Mouse (Mus musculus) limb, embryonic 10.5 days (tissue): ENCODE data around the gene Batf2. TPM values are rescaled to one million over a fixed set of nuclear protein-coding genes. Genes with fewer than 3 reads are reported as not detected.
"Not testable (repeated sequence)": the region's sequence is repeated elsewhere in the genome, so short reads cannot be mapped to it uniquely, and the experiment has no call there.

Source experiments
- DNase-seq: peaks from one replicate; pipeline ENCODE4 v3.0.0-alpha.2; 2017; ENCODE audit warnings: low spot score
- H3K27ac ChIP-seq: fragments of 300-500 bp; sonication (generic); 2 replicates; pipeline ENCODE4 v1.5.1; 2016; ENCODE audit warnings: mild to moderate bottlenecking
- H3K27me3 ChIP-seq: fragments of 300-500 bp; sonication (generic); 2 replicates; pipeline ENCODE4 v1.6.1; 2016; ENCODE audit warnings: low read depth, mild to moderate bottlenecking; ENCODE audit not compliant: poor library complexity, severe bottlenecking
- H3K36me3 ChIP-seq: fragments of 300-500 bp; sonication (generic); 2 replicates; pipeline ENCODE4 v1.6.1; 2016; ENCODE audit warnings: mild to moderate bottlenecking, moderate library complexity
- H3K4me1 ChIP-seq: fragments of 300-500 bp; sonication (generic); 2 replicates; pipeline ENCODE4 v1.6.1; 2016
- H3K4me3 ChIP-seq: fragments of 300-500 bp; sonication (generic); 2 replicates; pipeline ENCODE4 v1.5.1; 2016; ENCODE audit warnings: mild to moderate bottlenecking, moderate library complexity
- H3K9me3 ChIP-seq: fragments of 300-500 bp; sonication (generic); replicated peaks from 2 replicates; pipeline ENCODE4 v1.6.1; 2016; ENCODE audit warnings: mild to moderate bottlenecking
- WGBS: fragments of 180-500 bp; shearing (Covaris S2); methylation state at CpG from one replicate; pipeline ENCODE4 v1.1.7; 2016; 5-methylcytosine and 5-hydroxymethylcytosine counted together
- polyA plus RNA-seq: library from polyadenylated mRNA; unstranded; fragments of >200 nt; fragmentation: Nextera tagmentation; extraction: Ambion mirVana; gene quantifications from 2 replicates; pipeline ENCODE4 v1.2.1, GENCODE M21; 2016

Batf2 gene
- polyA plus RNA-seq, 1 experiment from 2014 or later, result not detected

DNA sequence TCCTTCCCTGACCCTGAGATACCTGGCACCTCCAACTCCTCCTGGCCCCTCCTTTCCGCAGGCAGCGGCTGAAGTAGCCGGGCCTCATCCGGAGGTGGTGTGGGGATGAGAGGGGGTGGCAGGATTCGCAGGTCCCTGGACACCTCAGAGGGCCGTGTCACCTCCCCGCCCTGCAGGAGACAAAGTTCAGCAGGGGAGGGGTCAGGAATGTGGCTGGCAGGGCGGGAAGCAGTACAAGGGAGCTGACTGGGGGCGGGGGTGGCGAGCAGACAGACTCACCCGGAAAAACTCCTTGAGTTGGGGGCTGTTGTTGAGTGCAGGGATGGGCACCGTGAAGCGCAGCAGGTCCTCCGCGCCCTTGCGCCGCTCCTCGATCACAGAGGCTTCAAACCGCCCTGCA lies 19.0 kb upstream of the Batf2 start:
- Histone ChIP-seq H3K4me1 (peaks cover 37% of the 10 kb centered on the region), H3K27me3 (no peaks in the 10 kb centered on the region), H3K9me3 (no peaks in the 10 kb centered on the region), H3K27ac (peak overlapping the region; percentile 47; the same call in 1 of the 2 replicates), H3K4me3 (peak overlapping the region; percentile 17; the same call in 1 of the 2 replicates), H3K36me3 (peaks cover 10% of the 10 kb centered on the region)
- no peak for DNase-seq
- 16% methylated on average over 19 of the region's 19 CpGs for WGBS

DNA sequence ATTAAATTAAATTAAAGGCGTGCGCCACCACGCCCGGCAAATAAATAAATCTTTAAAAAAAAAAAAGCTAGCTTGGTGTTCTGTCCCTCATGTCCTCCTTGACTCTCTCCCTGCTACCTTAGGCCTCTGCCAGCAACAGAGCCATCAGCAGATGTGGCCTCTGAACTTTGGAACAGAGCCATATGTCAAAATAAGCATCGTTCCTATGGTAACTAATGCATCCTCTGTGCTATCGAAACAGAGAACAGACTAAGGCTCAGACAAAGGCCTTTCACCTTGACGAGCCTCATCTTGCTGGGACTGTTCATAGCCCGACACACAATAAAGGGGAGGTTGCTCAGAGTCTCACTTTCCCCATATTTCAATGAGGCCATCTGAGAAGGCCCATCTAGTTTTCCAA lies 17.5 kb upstream of the Batf2 start:
- 0 out of 2 replicates have a peak, but pooled peaks cover 8% of the 10 kb centered on the region for H3K36me3 ChIP-seq
- WGBS, result 55% methylated on average over 8 of the region's 8 CpGs
- no peak overlapping the region for H3K4me3 ChIP-seq
- DNase-seq, result no peak
- H3K27me3 ChIP-seq, result no peaks in the 10 kb centered on the region
- H3K27ac ChIP-seq, result no peak overlapping the region; the same call in 1 of the 2 replicates
- peaks cover 30% of the 10 kb centered on the region for H3K4me1 ChIP-seq
- no peaks in the 10 kb centered on the region for H3K9me3 ChIP-seq

DNA sequence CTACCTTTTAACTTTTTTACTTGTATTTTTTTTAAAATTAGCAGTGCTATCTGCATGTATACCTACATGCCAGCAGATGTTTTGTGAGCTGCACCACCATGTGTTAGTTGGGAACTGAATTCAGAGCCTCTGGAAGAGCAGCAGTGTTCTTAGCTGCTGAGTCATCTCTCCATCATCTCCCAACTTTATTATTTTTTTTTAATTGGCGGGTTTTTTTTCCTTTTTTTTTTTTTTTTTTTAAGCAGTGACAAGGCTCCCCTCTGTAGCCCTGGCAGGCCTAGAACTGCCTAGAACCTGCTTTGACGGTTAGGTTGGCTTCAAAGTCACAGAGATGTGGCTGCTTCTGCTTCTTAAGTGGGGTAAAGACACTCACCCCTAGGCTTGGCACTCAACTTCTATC lies 15.9 kb upstream of the Batf2 start:
- Histone ChIP-seq H3K27me3 (no peaks in the 10 kb centered on the region), H3K4me3 (no peak overlapping the region), H3K36me3 (0 out of 2 replicates have a peak, but pooled peaks cover 8% of the 10 kb centered on the region), H3K9me3 (no peaks in the 10 kb centered on the region), H3K27ac (no peak overlapping the region), H3K4me1 (peaks cover 20% of the 10 kb centered on the region)
- DNase-seq, result no peak
- 80% methylated on average over 2 of the region's 2 CpGs for WGBS

DNA sequence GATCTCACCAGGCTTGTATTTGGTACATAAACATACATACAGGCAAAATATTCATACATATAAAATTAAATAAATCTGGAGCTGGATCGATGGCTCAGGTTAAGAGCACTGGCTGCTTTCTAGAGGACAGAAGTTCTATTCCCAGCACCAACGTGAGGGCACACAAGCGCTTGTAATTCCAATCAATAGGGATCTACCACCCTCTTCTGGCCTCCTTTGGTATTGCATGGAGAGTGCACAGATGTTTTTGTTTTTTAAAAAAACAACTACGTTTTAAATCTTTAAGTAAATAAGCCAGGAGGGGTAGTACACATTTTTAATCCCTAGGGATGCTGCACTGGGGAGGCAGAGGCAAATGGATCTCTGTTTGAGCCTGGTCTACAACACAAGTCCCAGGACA lies 14.5 kb upstream of the Batf2 start:
- WGBS, result 20% methylated on average over 4 of the region's 4 CpGs
- DNase-seq, result peak; percentile 45
- no peak overlapping the region for H3K4me3 ChIP-seq

DNA sequence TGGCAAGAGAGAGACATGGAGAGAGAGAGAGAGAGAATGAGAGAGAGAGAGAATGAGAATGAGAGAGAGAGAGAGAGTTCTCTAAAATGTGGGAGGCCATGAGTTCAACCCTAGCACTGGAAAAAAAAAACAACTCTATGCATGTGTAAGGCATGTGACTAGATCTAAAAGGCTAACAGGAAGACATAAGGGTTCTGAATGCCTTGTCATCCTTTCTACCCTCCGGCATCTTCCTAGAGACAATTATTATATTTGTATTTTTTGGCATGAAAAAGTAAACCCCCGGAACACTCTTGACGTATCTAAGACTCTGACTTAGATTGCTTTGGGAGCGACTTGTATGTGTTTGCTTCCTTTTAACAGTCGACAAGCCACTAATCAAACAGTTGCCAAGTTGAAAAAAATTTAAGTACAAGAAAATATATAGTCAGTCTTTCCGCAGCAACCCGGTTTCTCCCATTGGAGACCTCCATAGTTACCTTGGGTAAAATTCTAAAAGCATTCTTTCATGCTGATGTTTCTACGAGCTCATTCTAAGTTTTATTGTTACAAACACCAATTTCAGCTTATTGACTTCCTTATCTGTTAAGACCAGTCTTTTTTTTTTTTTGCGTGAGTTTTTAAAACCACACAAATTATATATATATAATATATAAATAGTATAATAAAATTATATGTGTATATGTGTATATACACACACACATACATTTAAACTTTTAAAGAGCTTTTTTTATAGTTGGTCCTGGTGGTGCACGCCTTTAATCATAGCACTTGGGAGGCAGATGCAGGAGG lies 13.8 kb upstream of the Batf2 start:
- Histone ChIP-seq H3K4me1 (peaks cover 11% of the 10 kb centered on the region), H3K9me3 (no peaks in the 10 kb centered on the region), H3K27ac (peak overlapping the region; percentile 90), H3K36me3 (0 out of 2 replicates have a peak, but pooled peaks cover 3% of the 10 kb centered on the region), H3K27me3 (no peaks in the 10 kb centered on the region), H3K4me3 (peak overlapping the region; percentile 66)
- whole genome bisulfite sequencing, result 74% methylated on average over 10 of the region's 10 CpGs
- no peak for DNase-seq

More for the DNA sequence above, 14.5 kb upstream of the Batf2 start:
- Histone ChIP-seq H3K9me3 (no peaks in the 10 kb centered on the region), H3K27me3 (no peaks in the 10 kb centered on the region), H3K36me3 (0 out of 2 replicates have a peak, but pooled peaks cover 5% of the 10 kb centered on the region), H3K4me1 (peaks cover 18% of the 10 kb centered on the region), H3K27ac (no peak overlapping the region)

DNA sequence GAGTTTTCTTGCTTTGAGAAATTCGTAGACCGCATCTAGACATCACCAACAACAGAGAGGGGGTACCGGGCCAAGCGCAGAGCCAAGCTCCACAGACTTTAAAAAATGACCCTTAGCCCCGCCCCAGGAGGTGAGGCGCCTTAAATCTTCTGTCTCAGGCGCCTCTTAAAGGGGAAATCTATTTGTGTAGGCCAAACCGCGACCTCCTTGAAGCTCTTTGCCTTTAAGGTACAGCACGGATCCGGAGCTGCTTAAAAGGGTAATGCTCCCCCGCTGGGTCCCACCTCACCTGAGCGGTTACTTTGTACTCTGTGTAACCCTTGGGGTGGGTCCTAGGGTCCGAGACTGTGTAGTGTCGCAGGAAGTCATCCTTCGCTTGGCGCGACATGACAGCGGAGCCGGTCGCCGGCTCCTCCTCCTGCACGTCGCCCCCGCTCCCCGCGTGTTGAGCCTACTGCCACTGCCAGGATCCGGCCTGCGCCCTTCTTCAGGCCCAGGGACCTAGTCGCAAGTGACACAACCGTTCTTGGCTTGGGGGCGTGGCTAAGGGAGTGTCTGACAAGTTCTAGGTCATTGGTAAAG lies 12.9 kb upstream of the Batf2 start, which contains the start of gene Snx15:
Gene Snx15, minus strand, starts transcription at position 545 of the 582 bp plus-strand sequence.
- Histone ChIP-seq H3K4me1 (peaks cover 10% of the 10 kb centered on the region; the same call in 1 of the 2 replicates), H3K27me3 (no peaks in the 10 kb centered on the region), H3K9me3 (no peaks in the 10 kb centered on the region), H3K36me3 (0 out of 2 replicates have a peak, but pooled peaks cover 3% of the 10 kb centered on the region), H3K27ac (peak within 1 kb of the TSS; percentile 90), H3K4me3 (peak within 1 kb of the TSS; percentile 66)
- WGBS, result under 1% methylated on average over 32 of the region's 32 CpGs
- DNase-seq, result peak; percentile 92

DNA sequence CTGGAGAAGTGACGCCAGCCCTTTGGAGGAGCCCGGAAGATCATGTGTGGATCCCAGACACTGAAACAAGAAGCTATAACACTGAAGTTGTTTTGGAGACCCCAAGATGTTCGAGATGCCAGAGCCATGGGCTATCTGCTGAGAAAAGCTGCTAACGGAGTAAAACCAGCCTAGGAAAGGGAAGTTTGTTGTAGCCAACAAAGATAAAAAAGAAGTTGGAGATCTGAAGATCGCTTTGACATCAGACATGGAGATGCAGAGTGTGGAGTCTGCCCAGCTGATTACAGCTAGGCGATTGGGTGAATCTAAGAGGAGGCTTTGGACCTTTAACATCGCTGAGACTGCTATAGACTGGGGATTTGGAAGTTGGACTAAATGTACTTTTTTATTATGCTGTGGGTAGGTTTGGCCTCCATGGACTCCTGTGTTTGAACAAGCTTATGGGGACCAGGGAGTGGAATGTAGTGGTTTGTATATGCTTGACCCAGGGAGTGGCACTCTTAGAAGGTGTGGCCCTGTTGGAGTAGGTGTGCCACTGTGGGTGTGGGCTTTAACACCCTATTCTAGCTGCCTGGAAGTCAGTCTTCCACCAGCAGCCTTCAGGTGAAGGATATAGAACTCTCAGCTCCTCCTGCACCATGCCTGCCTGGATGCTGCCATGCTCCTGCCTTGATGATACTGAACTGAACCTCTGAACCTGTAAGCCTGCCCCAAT lies 10.2 kb upstream of the Batf2 start:
- not testable (repeated sequence) for DNase-seq, H3K27me3 ChIP-seq, H3K4me1 ChIP-seq, H3K27ac ChIP-seq, H3K4me3 ChIP-seq, H3K9me3 ChIP-seq
- 80% methylated on average over 7 of the region's 7 CpGs for WGBS
- peaks cover 20% of the 10 kb centered on the region for H3K36me3 ChIP-seq

DNA sequence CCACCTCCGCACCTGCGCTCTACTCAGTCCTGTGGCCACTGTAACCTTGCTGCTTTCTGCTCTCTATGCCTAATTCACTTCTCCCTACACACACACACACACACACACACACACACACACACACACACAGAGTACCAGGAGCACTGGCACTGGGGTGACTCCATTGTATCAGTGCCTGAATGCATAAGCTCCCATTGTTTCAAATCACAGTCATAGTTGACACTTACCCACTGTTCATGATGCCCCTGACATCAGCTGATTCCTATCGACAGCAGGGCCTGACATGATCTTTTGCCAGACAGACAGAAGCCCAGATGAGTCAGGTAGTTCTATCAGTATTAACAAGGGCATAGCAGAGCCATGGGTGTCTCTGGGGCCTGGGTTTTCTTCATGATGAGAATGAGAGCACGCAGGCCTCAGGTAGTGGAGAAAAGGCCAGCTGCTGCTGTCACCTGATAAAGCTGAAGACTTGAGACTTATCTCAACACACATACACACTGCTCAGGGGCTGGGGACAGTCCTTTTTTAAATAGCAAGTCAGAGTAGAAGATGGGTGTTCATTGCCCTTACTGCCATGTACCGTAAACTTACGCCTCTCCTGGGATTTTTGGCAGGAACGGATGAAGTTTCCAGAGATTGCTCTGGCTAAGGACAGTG lies 8.5 kb upstream of the Batf2 start:
- H3K27ac ChIP-seq, result no peak overlapping the region
- no peak for DNase-seq
- no peaks in the 10 kb centered on the region for H3K9me3 ChIP-seq
- peaks cover 37% of the 10 kb centered on the region for H3K36me3 ChIP-seq
- H3K27me3 ChIP-seq, result no peaks in the 10 kb centered on the region
- H3K4me1 ChIP-seq, result peaks cover 8% of the 10 kb centered on the region
- 89% methylated on average over 7 of the region's 7 CpGs for WGBS
- no peak overlapping the region for H3K4me3 ChIP-seq

DNA sequence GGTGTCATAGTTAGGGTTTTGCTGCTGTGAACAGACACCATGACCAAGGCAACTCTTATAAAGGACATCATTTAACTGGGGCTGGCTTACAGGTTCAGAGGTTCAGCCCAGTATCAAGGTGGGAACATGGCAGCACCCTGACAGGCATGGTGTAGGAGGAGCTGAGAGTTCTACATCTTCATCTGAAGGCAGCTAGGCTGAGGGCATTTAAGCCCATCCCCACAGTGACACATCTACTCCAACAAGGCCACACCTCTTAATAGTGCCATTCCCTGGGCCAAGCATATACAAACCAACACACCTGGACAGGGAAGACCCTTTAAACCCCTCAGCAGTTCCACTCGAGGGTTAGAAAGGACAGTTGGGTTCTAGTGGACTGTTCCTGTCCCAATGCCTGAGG lies 7.6 kb upstream of the Batf2 start:
- H3K36me3 ChIP-seq, result peaks cover 45% of the 10 kb centered on the region
- H3K4me1 ChIP-seq, H3K9me3 ChIP-seq, H3K27me3 ChIP-seq, H3K4me3 ChIP-seq, DNase-seq, H3K27ac ChIP-seq: not testable (repeated sequence)
- 67% methylated on average over 1 of the region's 1 CpGs for WGBS

DNA sequence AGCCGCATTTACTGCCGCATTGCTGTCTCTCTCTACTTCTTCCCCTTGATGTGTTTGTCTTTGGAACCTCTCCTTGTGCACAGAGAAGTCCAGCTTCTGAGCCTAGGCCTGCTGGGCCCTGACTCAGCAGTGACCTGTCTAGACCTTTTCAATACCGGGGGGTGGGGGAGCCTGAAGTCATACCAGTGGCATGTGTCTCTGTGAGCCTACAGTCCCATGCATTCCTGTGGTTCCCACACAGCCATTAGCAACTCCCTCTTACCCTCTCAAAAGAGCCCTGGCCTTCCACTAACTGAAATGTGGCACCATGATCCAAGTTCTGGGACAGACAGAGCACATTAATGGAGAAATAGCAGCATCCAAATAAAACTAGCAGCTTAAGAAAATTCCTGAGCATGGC lies 4.4 kb upstream of the Batf2 start:
- Histone ChIP-seq H3K36me3 (peaks cover 45% of the 10 kb centered on the region), H3K4me1 (peaks cover 13% of the 10 kb centered on the region), H3K4me3 (no peak overlapping the region), H3K27ac (no peak overlapping the region), H3K9me3 (no peaks in the 10 kb centered on the region), H3K27me3 (no peaks in the 10 kb centered on the region)
- 92% methylated on average over 3 of the region's 3 CpGs for WGBS
- no peak for DNase-seq

DNA sequence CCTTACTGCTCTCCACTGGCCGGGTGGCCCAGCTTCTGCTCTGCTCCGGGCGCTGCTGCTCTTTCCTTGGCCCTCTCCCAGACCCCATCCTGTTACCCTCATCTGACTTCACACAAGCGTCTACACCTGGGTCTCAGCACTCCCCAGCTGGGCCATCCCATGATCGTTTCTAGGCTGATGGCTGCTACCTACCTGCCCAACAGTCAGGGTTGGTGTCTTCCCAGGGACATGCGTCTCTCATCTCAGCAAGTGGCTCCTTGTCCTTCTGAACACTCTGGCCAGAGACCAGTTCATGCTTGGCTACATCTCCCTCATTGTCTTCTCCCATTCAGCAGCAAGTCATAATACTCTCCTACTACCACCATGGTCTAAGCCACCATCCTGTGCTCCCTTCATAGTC lies 1.1 kb upstream of the Batf2 start:
- no peak for DNase-seq
- Histone ChIP-seq H3K9me3 (no peaks in the 10 kb centered on the region), H3K4me1 (peaks cover 19% of the 10 kb centered on the region), H3K27ac (peak overlapping the region; percentile 98; the same call in 1 of the 2 replicates), H3K27me3 (no peaks in the 10 kb centered on the region), H3K36me3 (peaks cover 34% of the 10 kb centered on the region), H3K4me3 (peak overlapping the region; percentile 71)
- WGBS, result 95% methylated on average over 6 of the region's 6 CpGs

DNA sequence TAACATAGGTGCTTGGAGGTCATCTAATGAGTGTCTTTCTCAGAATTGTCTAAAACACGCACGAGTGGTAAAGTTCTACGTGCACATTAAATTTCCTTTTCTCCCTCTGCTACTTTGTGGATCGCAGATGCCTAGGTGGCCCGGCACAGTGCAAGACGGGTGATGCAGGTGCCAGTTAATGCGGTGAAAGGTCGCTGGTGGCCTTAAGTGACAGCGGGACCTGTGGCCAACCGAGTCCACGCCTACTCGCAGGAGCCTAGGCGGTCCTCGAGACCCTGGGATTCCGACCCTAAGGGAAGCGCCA lies 457 bp upstream of the Batf2 start:
- Histone ChIP-seq H3K27ac (peak overlapping the region; percentile 98), H3K4me1 (peaks cover 19% of the 10 kb centered on the region), H3K4me3 (peak overlapping the region; percentile 71), H3K36me3 (peaks cover 28% of the 10 kb centered on the region), H3K9me3 (no peaks in the 10 kb centered on the region), H3K27me3 (no peaks in the 10 kb centered on the region)
- 9% methylated on average over 16 of the region's 16 CpGs for WGBS
- no peak for DNase-seq
